Mouse (Mus musculus) liver, adult 2 months (tissue): ENCODE data around the gene 1700016C15Rik.

ENCODE experiments used
- CTCF ChIP-seq: fragments of 200-500 bp; IDR thresholded peaks from 2 replicates; pipeline ENCODE4 v1.5.1; 2011; ENCODE audit warnings: low read depth, low read length, control low read depth
- POLR2A ChIP-seq: fragments of 200-500 bp; IDR thresholded peaks from 2 replicates; pipeline ENCODE4 v1.6.1; 2011; ENCODE audit warnings: low read length, control low read depth; ENCODE audit not compliant: insufficient read depth; ENCODE audit errors: extremely low read depth

- TF ChIP-seq CTCF (no peak), POLR2A (no peak)
Observed at GRCm38 (mm10) chr1:177708583-177709055, 21.0 kb upstream of the 1700016C15Rik start.
